Mouse (Mus musculus) liver, postnatal 0 days (tissue): ENCODE data around the gene Gpr173. TPM values are rescaled to one million over a fixed set of nuclear protein-coding genes. Genes with fewer than 3 reads are reported as not detected.
A peak's percentile ranks its signal among the peaks of the same experiment; 100 is the strongest.

ENCODE experiments used
- ATAC-seq: fragments of 200-750 bp; cut with Nextera tagmentation; 2 replicates; pipeline ENCODE4 v1.8.0; 2017; ENCODE audit warnings: mild to moderate bottlenecking, moderate library complexity
- DNase-seq: peaks from one replicate; pipeline ENCODE4 v3.0.0-alpha.2; 2016
- H3K27ac ChIP-seq: fragments of 300-500 bp; sonication (generic); 2 replicates; pipeline ENCODE4 v1.5.1; 2014; ENCODE audit warnings: antibody characterized with exemption, moderate library complexity, mild to moderate bottlenecking, low read depth
- H3K27me3 ChIP-seq: fragments of 300-500 bp; sonication (generic); 2 replicates; pipeline ENCODE4 v1.6.1; 2014; ENCODE audit warnings: low read length, control low read depth, mixed read lengths; ENCODE audit not compliant: insufficient read depth
- H3K36me3 ChIP-seq: fragments of 300-500 bp; sonication (generic); replicated peaks from 2 replicates; pipeline ENCODE4 v1.6.1; 2014; ENCODE audit warnings: mild to moderate bottlenecking, control low read depth, low read length, moderate library complexity, mixed read lengths; ENCODE audit not compliant: insufficient read depth
- H3K4me1 ChIP-seq: fragments of 300-500 bp; sonication (generic); 2 replicates; pipeline ENCODE4 v1.6.1; 2014; ENCODE audit warnings: antibody characterized with exemption, mild to moderate bottlenecking, control low read depth; ENCODE audit not compliant: insufficient read depth
- H3K4me2 ChIP-seq: fragments of 300-500 bp; sonication (generic); 2 replicates; pipeline ENCODE4 v1.6.1; 2014; ENCODE audit warnings: low read depth, mild to moderate bottlenecking, low read length, moderate library complexity, mixed read lengths
- H3K4me3 ChIP-seq: fragments of 300-500 bp; sonication (generic); 2 replicates; pipeline ENCODE4 v1.5.1; 2014; ENCODE audit warnings: low read depth, low read length
- H3K9ac ChIP-seq: fragments of 300-500 bp; sonication (generic); replicated peaks from 2 replicates; pipeline ENCODE4 v1.6.1; 2014; ENCODE audit warnings: mild to moderate bottlenecking, moderate library complexity
- H3K9me3 ChIP-seq: fragments of 300-500 bp; sonication (generic); 2 replicates; pipeline ENCODE4 v1.6.1; 2016; ENCODE audit warnings: mild to moderate bottlenecking, control low read depth, low read length, mixed read lengths
- CTCF ChIP-seq: sonication (generic); IDR thresholded peaks from 2 replicates; pipeline ENCODE4 v1.5.1; 2016; ENCODE audit warnings: antibody characterized with exemption, low read depth
- EP300 ChIP-seq: IDR thresholded peaks from 2 replicates; pipeline ENCODE4 v1.6.1; 2016; ENCODE audit warnings: antibody characterized with exemption, low read depth, mild to moderate bottlenecking
- WGBS: fragments of 180-500 bp; shearing (Covaris S2); extraction: QIAGEN DNeasy Blood & Tissue Kit; methylation state at CpG from one replicate; pipeline ENCODE4 v1.1.7; 2014; ENCODE audit not compliant: insufficient replicate concordance; 5-methylcytosine and 5-hydroxymethylcytosine counted together
- polyA plus RNA-seq: library from polyadenylated mRNA; unstranded; fragments of >200 nt; fragmentation: Nextera tagmentation; extraction: Ambion mirVana; gene quantifications from 2 replicates; pipeline ENCODE4 v1.2.1, GENCODE M21; 2015

The Gpr173 gene
- 0.15 TPM in 1 of 2 replicates, not detected in the other for polyA plus RNA-seq

- DNase-seq: peak; percentile 20
- peak within 1 kb of the TSS; percentile 24 for H3K4me3 ChIP-seq
- TF ChIP-seq EP300 (no peak), CTCF (no peak)
- H3K4me2 ChIP-seq: peak within 1 kb of the TSS; percentile 44; the same call in 1 of the 2 replicates
- H3K27ac ChIP-seq: no peak within 1 kb of the TSS
- no peak for ATAC-seq
- no peaks in the 10 kb centered on the region for H3K9me3 ChIP-seq
- H3K9ac ChIP-seq: no peak within 1 kb of the TSS
- H3K27me3 ChIP-seq: peaks cover 19% of the 10 kb centered on the region; the same call in 1 of the 2 replicates
- no peaks in the 10 kb centered on the region for H3K4me1 ChIP-seq
- H3K36me3 ChIP-seq: no peaks in the 10 kb centered on the region
- 30% methylated on average over 17 of the region's 24 CpGs for WGBS
These were observed at the start of gene Gpr173 for GRCm38 (mm10) chrX:152368397-152369273. Gene Gpr173, minus strand, starts transcription at chrX:152368704.

DNA sequence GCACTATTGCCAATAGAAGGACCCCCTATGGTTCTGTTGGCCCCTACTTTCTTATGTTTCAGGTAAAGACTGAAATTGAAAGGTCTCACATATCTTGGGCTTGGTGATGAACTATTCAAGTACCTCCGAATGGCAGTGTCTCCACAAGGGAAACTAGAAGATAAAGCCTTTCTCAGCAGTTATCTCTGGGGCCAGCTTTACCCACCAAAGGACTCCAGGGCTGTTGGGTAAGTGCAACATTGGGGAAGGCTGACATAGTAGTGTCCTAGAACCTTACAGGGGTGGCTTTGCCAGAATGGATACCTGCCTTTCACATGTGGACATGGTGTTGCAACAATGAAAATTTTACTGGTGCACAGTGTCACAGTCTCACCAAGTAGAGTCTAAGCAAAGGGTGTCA is 34.7 kb upstream of the Gpr173 start:
- TF ChIP-seq CTCF (no peak), EP300 (no peak)
- 74% methylated on average over 1 of the region's 1 CpGs for WGBS
- no peak overlapping the region for H3K9ac ChIP-seq
- H3K27me3 ChIP-seq: no peaks in the 10 kb centered on the region
- ATAC-seq (no peak), DNase-seq (no peak)
- H3K27ac ChIP-seq: no peak overlapping the region
- H3K9me3 ChIP-seq: no peaks in the 10 kb centered on the region
- H3K4me3 ChIP-seq: no peak overlapping the region
- H3K4me1 ChIP-seq: no peaks in the 10 kb centered on the region
- no peak overlapping the region for H3K4me2 ChIP-seq
- no peaks in the 10 kb centered on the region for H3K36me3 ChIP-seq

- no peaks in the 10 kb centered on the region for H3K4me1 ChIP-seq
- no peaks in the 10 kb centered on the region for H3K9me3 ChIP-seq
- WGBS: 59% methylated on average over 2 of the region's 2 CpGs
- H3K27me3 ChIP-seq: no peaks in the 10 kb centered on the region
- no peak for ATAC-seq
- no peaks in the 10 kb centered on the region for H3K36me3 ChIP-seq
- TF ChIP-seq CTCF: no peak
- no peak for TF ChIP-seq EP300
- no peak overlapping the region for H3K27ac ChIP-seq
- no peak overlapping the region for H3K4me3 ChIP-seq
- no peak for DNase-seq
- H3K4me2 ChIP-seq: no peak overlapping the region
- no peak overlapping the region for H3K9ac ChIP-seq
These were observed 31.6 kb upstream of the Gpr173 start for GRCm38 (mm10) chrX:152400096-152400495.

DNA sequence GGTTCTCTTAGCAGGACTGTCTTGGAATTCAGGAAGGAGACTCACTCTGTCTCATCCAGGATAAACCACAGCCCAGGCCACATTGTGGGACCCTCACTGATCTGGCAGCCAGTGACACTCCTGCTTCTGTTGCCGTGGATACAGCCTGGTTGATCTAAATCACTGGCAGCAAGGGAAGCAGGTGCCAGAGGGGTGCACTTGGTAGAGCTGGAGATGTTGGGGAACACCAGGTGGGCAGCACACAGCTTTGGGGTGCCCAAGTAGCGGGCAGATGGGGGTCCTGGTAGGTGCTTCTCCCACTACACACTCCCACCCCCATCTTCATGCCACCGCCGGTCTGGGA is 479 bp downstream of the Gpr173 start:
- 45% methylated on average over 4 of the region's 4 CpGs for WGBS
- Histone ChIP-seq H3K27me3 (peaks cover 19% of the 10 kb centered on the region; the same call in 1 of the 2 replicates), H3K4me2 (no peak overlapping the region), H3K9ac (no peak overlapping the region), H3K36me3 (no peaks in the 10 kb centered on the region), H3K27ac (no peak overlapping the region), H3K9me3 (no peaks in the 10 kb centered on the region), H3K4me1 (no peaks in the 10 kb centered on the region), H3K4me3 (0 out of 2 replicates have a peak overlapping the region, but pooled peaks have one; percentile 24)
- no peak for TF ChIP-seq CTCF
- no peak for TF ChIP-seq EP300
- DNase-seq (no peak), ATAC-seq (no peak)

DNA sequence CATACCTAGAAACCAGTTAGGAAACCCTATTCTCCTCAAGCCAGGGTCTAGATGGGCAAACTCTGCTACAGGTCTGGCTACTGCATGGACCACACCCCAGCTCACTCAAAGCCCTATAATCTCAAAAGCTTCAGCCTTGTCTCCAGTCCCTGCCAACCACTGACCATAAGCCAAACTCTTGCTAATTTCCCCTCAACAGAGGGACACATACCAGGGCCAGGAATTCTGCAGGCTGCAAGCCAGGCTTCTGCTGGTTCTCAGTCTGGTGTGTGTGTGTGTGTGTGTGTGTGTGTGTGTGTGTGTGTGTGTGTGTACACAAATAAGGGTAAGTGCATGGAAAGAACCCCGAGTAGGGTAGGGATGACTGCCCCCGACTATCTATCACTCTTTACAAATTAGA is 2.1 kb downstream of the Gpr173 start:
- TF ChIP-seq CTCF (no peak), EP300 (no peak)
- peaks cover 19% of the 10 kb centered on the region; the same call in 1 of the 2 replicates for H3K27me3 ChIP-seq
- H3K36me3 ChIP-seq: no peaks in the 10 kb centered on the region
- no peak overlapping the region for H3K27ac ChIP-seq
- H3K9ac ChIP-seq: no peak overlapping the region
- no peak overlapping the region for H3K4me3 ChIP-seq
- DNase-seq (no peak), ATAC-seq (no peak)
- no peaks in the 10 kb centered on the region for H3K9me3 ChIP-seq
- 45% methylated on average over 2 of the region's 2 CpGs for WGBS
- no peaks in the 10 kb centered on the region for H3K4me1 ChIP-seq
- H3K4me2 ChIP-seq: no peak overlapping the region

- TF ChIP-seq CTCF (peak; percentile 68), EP300 (no peak)
- no peaks in the 10 kb centered on the region for H3K36me3 ChIP-seq
- 0 out of 2 replicates have a peak, but pooled peaks cover 3% of the 10 kb centered on the region for H3K27me3 ChIP-seq
- DNase-seq: peak; percentile 35
- peak; percentile 84 for ATAC-seq
- H3K27ac ChIP-seq: no peak overlapping the region
- no peak overlapping the region for H3K9ac ChIP-seq
- WGBS: 16% methylated on average over 5 of the region's 5 CpGs
- H3K4me3 ChIP-seq: no peak overlapping the region
- no peak overlapping the region for H3K4me2 ChIP-seq
- H3K4me1 ChIP-seq: no peaks in the 10 kb centered on the region
- H3K9me3 ChIP-seq: no peaks in the 10 kb centered on the region
These were observed 15.9 kb downstream of the Gpr173 start for GRCm38 (mm10) chrX:152352553-152353153.
